ENCODE assay signal across 8 mouse cellular contexts in the genomic region with DNA sequence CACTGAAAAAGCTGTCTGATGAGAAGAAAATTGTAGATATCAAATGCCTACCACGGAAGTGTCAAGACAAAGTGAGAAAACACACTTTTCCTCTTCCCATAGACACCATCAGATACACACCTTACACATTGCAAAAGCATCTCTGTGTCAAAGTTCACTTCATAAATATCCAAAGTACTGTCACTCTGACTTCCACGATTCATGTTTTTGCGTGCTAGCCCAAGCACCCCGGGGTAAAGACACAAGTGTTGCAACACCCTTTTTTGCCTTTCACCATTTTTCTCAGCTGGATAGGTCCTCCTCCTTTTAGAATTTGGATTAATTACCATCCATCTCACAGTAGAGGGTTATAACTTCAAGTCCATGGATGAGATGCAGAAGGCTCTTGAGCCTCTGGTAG. TPM values are rescaled to one million over a fixed set of nuclear protein-coding genes. Genes with fewer than 3 reads are reported as not detected.
DNase-seq lines count a peak whose midpoint lies in the region; ATAC-seq and TF ChIP-seq lines count a peak whose summit lies in the region.

No protein-coding gene starts in this region.

- TF ChIP-seq POLR2A in liver, adult 2 months (IDR thresholded peaks at IDR 0.05; ENCODE audit: extremely low read depth, insufficient read depth, low read length) = no peak
- no peak for TF ChIP-seq POLR2A in embryonic fibroblast, embryonic 13.5 days (IDR thresholded peaks at IDR 0.05; ENCODE audit: low read depth, low read length)

- no peak for ATAC-seq in limb, embryonic 11.5 days (ENCODE audit: insufficient number of reproducible peaks, low FRiP score, low TSS enrichment, low read depth)
- ATAC-seq in neural tube, embryonic 14.5 days (ENCODE audit: low read depth) = no peak

- H3K4me3 ChIP-seq in liver, adult 2 months (ENCODE audit: insufficient read depth, low read depth, low read length) = no peak overlapping the region
- H3K4me3 ChIP-seq in embryonic fibroblast, embryonic 13.5 days (ENCODE audit: insufficient read depth, low read length) = peak overlapping the region; percentile 92
- peak overlapping the region; percentile 96 for H3K4me3 ChIP-seq in limb, embryonic 11.5 days (ENCODE audit: low read depth, low read length)
- H3K4me3 ChIP-seq in neural tube, embryonic 14.5 days (ENCODE audit: low read depth, low read length) = peak overlapping the region; percentile 95

- peaks cover 16% of the 10 kb centered on the region for H3K4me1 ChIP-seq in liver, adult 2 months (ENCODE audit: control insufficient read depth, insufficient read depth, low read length)
- peaks cover 16% of the 10 kb centered on the region for H3K4me1 ChIP-seq in embryonic fibroblast, embryonic 13.5 days (ENCODE audit: control insufficient read depth, insufficient read depth, low read length)
- peaks cover 4% of the 10 kb centered on the region for H3K4me1 ChIP-seq in limb, embryonic 11.5 days (ENCODE audit: control insufficient read depth, insufficient read depth, low read length)
- H3K4me1 ChIP-seq in neural tube, embryonic 14.5 days (ENCODE audit: control insufficient read depth, insufficient read depth, low read length) = peaks cover 14% of the 10 kb centered on the region

- 25% methylated on average over 4 of the region's 4 CpGs for WGBS in liver, adult 2 months
- 91% methylated on average over 4 of the region's 4 CpGs for WGBS in limb, embryonic 11.5 days
- 93% methylated on average over 4 of the region's 4 CpGs for WGBS in neural tube, embryonic 14.5 days

- peak; percentile 58 for DNase-seq in liver, adult 2 months (ENCODE audit: extremely low read depth, low read depth, low spot score)
- no peak for DNase-seq in liver
- DNase-seq in limb, embryonic 11.5 days (ENCODE audit: low spot score) = no peak
- no peak for DNase-seq in right cerebral cortex, postnatal 4 days
- DNase-seq in layer of hippocampus, postnatal 25 days (ENCODE audit: extremely low spot score in 1 of 2, low spot score in 1 of 2) = no peak
- no peak for DNase-seq in spleen, adult 12 weeks (ENCODE audit: low spot score)

- no peak overlapping the region for H3K9ac ChIP-seq in liver, adult 2 months (ENCODE audit: low read depth, low read length)
- no peak overlapping the region for H3K9ac ChIP-seq in limb, embryonic 11.5 days (ENCODE audit: low read length)
- H3K9ac ChIP-seq in neural tube, embryonic 14.5 days (replicated peaks; ENCODE audit: low read depth, low read length) = no peak overlapping the region

- no peak for TF ChIP-seq CTCF in liver, adult 2 months (IDR thresholded peaks at IDR 0.05; ENCODE audit: low read depth, low read length)
- TF ChIP-seq CTCF in embryonic fibroblast, embryonic 13.5 days (IDR thresholded peaks at IDR 0.05; ENCODE audit: borderline replicate concordance, insufficient read depth, low read length) = no peak

- H3K9me3 ChIP-seq in limb, embryonic 11.5 days (ENCODE audit: control insufficient read depth, low read length) = no peaks in the 10 kb centered on the region
- H3K9me3 ChIP-seq in neural tube, embryonic 14.5 days (ENCODE audit: control insufficient read depth, low read length) = no peaks in the 10 kb centered on the region

- no peaks in the 10 kb centered on the region for H3K27me3 ChIP-seq in liver, adult 2 months (ENCODE audit: control insufficient read depth, insufficient read depth, low read length)
- no peaks in the 10 kb centered on the region for H3K27me3 ChIP-seq in limb, embryonic 11.5 days (ENCODE audit: control insufficient read depth, insufficient read depth, low read length)
- no peaks in the 10 kb centered on the region for H3K27me3 ChIP-seq in neural tube, embryonic 14.5 days (ENCODE audit: control insufficient read depth, insufficient read depth, low read length)

- H3K79me2 ChIP-seq in liver, adult 2 months (ENCODE audit: control insufficient read depth, insufficient read depth, low read length) = peaks cover 38% of the 10 kb centered on the region; the same call in 1 of the 2 replicates

- H3K27ac ChIP-seq in liver, adult 2 months (replicated peaks; ENCODE audit: insufficient read depth, low read depth, low read length) = no peak overlapping the region
- H3K27ac ChIP-seq in embryonic fibroblast, embryonic 13.5 days (ENCODE audit: insufficient read depth, low read length) = no peak overlapping the region
- H3K27ac ChIP-seq in limb, embryonic 11.5 days (replicated peaks; ENCODE audit: low read depth, low read length) = no peak overlapping the region
- no peak overlapping the region for H3K27ac ChIP-seq in neural tube, embryonic 14.5 days (ENCODE audit: low read depth, low read length)

- H3K36me3 ChIP-seq in liver, adult 2 months (ENCODE audit: control insufficient read depth, insufficient read depth, low read length) = no peaks in the 10 kb centered on the region
- H3K36me3 ChIP-seq in limb, embryonic 11.5 days (ENCODE audit: control insufficient read depth, insufficient read depth, low read length) = no peaks in the 10 kb centered on the region
- no peaks in the 10 kb centered on the region for H3K36me3 ChIP-seq in neural tube, embryonic 14.5 days (ENCODE audit: control insufficient read depth, insufficient read depth, low read length)

- peak overlapping the region; percentile 87 for H3K4me2 ChIP-seq in limb, embryonic 11.5 days (ENCODE audit: low read depth, severe bottlenecking)
- H3K4me2 ChIP-seq in neural tube, embryonic 14.5 days (ENCODE audit: low read depth, low read length) = peak overlapping the region; percentile 95

RNA-seq across cellular contexts. Expression of a gene that starts 10.8 kb away (rescaled TPM):
- total RNA-seq in liver, adult 2 months (2014; rRNA removed) = 19.7 and 23.6 TPM in 2 replicates
- polyA plus RNA-seq in liver, adult 2 months (2012; rRNA removed) = 8.6 and 10.2 TPM in 2 replicates
- 42.6 and 48.9 TPM in 2 replicates for polyA plus RNA-seq in embryonic fibroblast, embryonic 13.5 days (2011; ENCODE audit: insufficient read length, low read depth, missing spikeins)
- 35.5 and 36.5 TPM in 2 replicates for polyA plus RNA-seq in limb, embryonic 11.5 days (2014; fragmentation: Nextera tagmentation; extraction: Ambion mirVana)
- polyA plus RNA-seq in neural tube, embryonic 14.5 days (2014; fragmentation: Nextera tagmentation; extraction: Ambion mirVana) = 80.5 and 83.9 TPM in 2 replicates
- 100 to 1,000 TPM; 102 to 108 TPM for total RNA-seq in layer of hippocampus, postnatal 25 days (2021)

RNA-seq across cellular contexts. Expression of a gene that starts 23.6 kb away (rescaled TPM):
- total RNA-seq in liver, adult 2 months (2014; rRNA removed) = 19.3 and 23.8 TPM in 2 replicates
- 26.7 and 35.4 TPM in 2 replicates for polyA plus RNA-seq in liver, adult 2 months (2012; rRNA removed)
- 26.6 and 31.7 TPM in 2 replicates for polyA plus RNA-seq in embryonic fibroblast, embryonic 13.5 days (2011; ENCODE audit: insufficient read length, low read depth, missing spikeins)
- polyA plus RNA-seq in limb, embryonic 11.5 days (2014; fragmentation: Nextera tagmentation; extraction: Ambion mirVana) = 32.6 and 37.8 TPM in 2 replicates
- 28.8 and 31.6 TPM in 2 replicates for polyA plus RNA-seq in neural tube, embryonic 14.5 days (2014; fragmentation: Nextera tagmentation; extraction: Ambion mirVana)
- 10 to 100 TPM; 36.3 to 38.4 TPM for total RNA-seq in layer of hippocampus, postnatal 25 days (2021)

RNA-seq across cellular contexts. Expression of a gene that starts 29.5 kb away (rescaled TPM):
- total RNA-seq in liver, adult 2 months (2014; rRNA removed) = 40.0 and 68.4 TPM in 2 replicates
- 625 and 644 TPM in 2 replicates for polyA plus RNA-seq in liver, adult 2 months (2012; rRNA removed)
- polyA plus RNA-seq in embryonic fibroblast, embryonic 13.5 days (2011; ENCODE audit: insufficient read length, low read depth, missing spikeins) = 382 and 460 TPM in 2 replicates
- polyA plus RNA-seq in limb, embryonic 11.5 days (2014; fragmentation: Nextera tagmentation; extraction: Ambion mirVana) = 391 and 434 TPM in 2 replicates
- polyA plus RNA-seq in neural tube, embryonic 14.5 days (2014; fragmentation: Nextera tagmentation; extraction: Ambion mirVana) = 1,444 and 1,794 TPM in 2 replicates
- 1,000 to 10,000 TPM; 1,231 to 1,342 TPM for total RNA-seq in layer of hippocampus, postnatal 25 days (2021)
